Comparison of ENCODE assay signal across 8 mouse cellular contexts in the genomic region with DNA sequence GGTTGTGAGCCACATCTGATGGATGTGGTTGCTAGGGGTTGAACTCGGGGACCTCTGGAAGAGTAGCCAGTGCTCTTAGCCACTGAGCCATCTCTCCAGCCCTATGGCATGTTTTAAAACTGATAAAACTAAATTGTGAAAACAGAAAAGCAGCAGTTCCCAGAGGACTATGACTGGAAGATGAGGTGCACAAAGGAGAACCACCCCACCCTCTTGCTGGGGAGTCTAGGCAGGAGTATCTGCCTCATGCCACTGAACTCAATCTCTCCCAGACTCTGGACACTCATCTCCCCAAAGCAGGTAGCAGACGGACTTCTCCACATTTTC. TPM values are rescaled to one million over a fixed set of nuclear protein-coding genes. Genes with fewer than 3 reads are reported as not detected.
DNase-seq lines count a peak whose midpoint lies in the region; ATAC-seq lines count a peak whose summit lies in the region.
"Had no signal": no experiment of that assay in that cellular context is flagged by ENCODE, and none has a peak within 500 bp of the region (broad histone marks: within the 10 kb centered on the region; RNA-seq: fewer than 3 reads in every experiment).

No protein-coding gene starts in this region.

- H3K4me2 ChIP-seq in heart, embryonic 15.5 days: peak overlapping the region; percentile 67
- H3K4me2 ChIP-seq in liver, embryonic 16.5 days (ENCODE audit: low read depth, low read length): peak overlapping the region; percentile 88

- peaks cover 29% of the 10 kb centered on the region for H3K36me3 ChIP-seq in heart, embryonic 15.5 days
- H3K36me3 ChIP-seq in liver, embryonic 16.5 days (ENCODE audit: control insufficient read depth, insufficient read depth): peaks cover 7% of the 10 kb centered on the region

- no peak for ATAC-seq in heart, embryonic 15.5 days (replicated peaks; ENCODE audit: insufficient number of reproducible peaks, insufficient read depth, low FRiP score, low read depth)
- ATAC-seq in liver, embryonic 16.5 days (ENCODE audit: low read depth): no peak

- peak overlapping the region; percentile 36; the same call in 1 of the 2 replicates for H3K9ac ChIP-seq in heart, embryonic 15.5 days
- peak overlapping the region; percentile 53 for H3K9ac ChIP-seq in liver, embryonic 16.5 days (ENCODE audit: low read depth, low read length)

- peak; percentile 12 for DNase-seq in kidney, postnatal 10 days
- DNase-seq in kidney, adult 9 months: no peak
- DNase-seq in retina, embryonic 14.5 days (ENCODE audit: low spot score): no peak
- DNase-seq in left cerebral cortex, postnatal 4 days: no peak
- DNase-seq: adrenal gland, postnatal 10 days had no signal

- H3K9me3 ChIP-seq in heart, embryonic 15.5 days (replicated peaks): no peaks in the 10 kb centered on the region
- H3K9me3 ChIP-seq in liver, embryonic 16.5 days (replicated peaks; ENCODE audit: control insufficient read depth, low read length): no peaks in the 10 kb centered on the region

- peaks cover 5% of the 10 kb centered on the region for H3K4me1 ChIP-seq in brown adipose tissue, adult 24 weeks (ENCODE audit: control insufficient read depth, insufficient read depth, insufficient read length, low read length)
- H3K4me1 ChIP-seq in heart, embryonic 15.5 days (replicated peaks): peaks cover 34% of the 10 kb centered on the region
- peaks cover 55% of the 10 kb centered on the region for H3K4me1 ChIP-seq in liver, embryonic 16.5 days (ENCODE audit: control insufficient read depth, low read depth, low read length)

- intact Hi-C loops in left cerebral cortex, postnatal 4 days (cut with DNase I): no loop called here

- H3K27me3 ChIP-seq in heart, embryonic 15.5 days: no peaks in the 10 kb centered on the region
- H3K27me3 ChIP-seq in liver, embryonic 16.5 days (ENCODE audit: control insufficient read depth, insufficient read depth, low read depth, low read length): no peaks in the 10 kb centered on the region

- peak overlapping the region; percentile 91 for H3K27ac ChIP-seq in brown adipose tissue, adult 24 weeks (replicated peaks; ENCODE audit: low read depth, low read length)
- peak overlapping the region; percentile 95 for H3K27ac ChIP-seq in heart, embryonic 15.5 days
- H3K27ac ChIP-seq in liver, embryonic 16.5 days (ENCODE audit: low read length): peak overlapping the region; percentile 90

- WGBS in heart, embryonic 15.5 days: 36% methylated on average over 2 of the region's 2 CpGs
- 19% methylated on average over 2 of the region's 2 CpGs for WGBS in liver, embryonic 16.5 days (ENCODE audit: insufficient replicate concordance)

- H3K4me3 ChIP-seq in brown adipose tissue, adult 24 weeks (ENCODE audit: insufficient read depth, low read depth, low read length): no peak overlapping the region
- no peak overlapping the region for H3K4me3 ChIP-seq in heart, embryonic 15.5 days
- H3K4me3 ChIP-seq in liver, embryonic 16.5 days (ENCODE audit: low read depth, low read length): peak overlapping the region; percentile 79

RNA-seq across cellular contexts. Expression of gene Ticam1, which starts 0.9 kb away (rescaled TPM):
- polyA plus RNA-seq in brown adipose tissue, adult 24 weeks (2012; ENCODE audit: insufficient read depth, insufficient read length, missing spikeins): 9.2 and 10.5 TPM in 2 replicates
- polyA plus RNA-seq in heart, embryonic 15.5 days (2015; fragmentation: Nextera tagmentation; extraction: Ambion mirVana): 6.9 and 8.3 TPM in 2 replicates
- 3.4 and 4.2 TPM in 2 replicates for polyA plus RNA-seq in liver, embryonic 16.5 days (2015; fragmentation: Nextera tagmentation; extraction: Ambion mirVana)
- total RNA-seq in left cerebral cortex, postnatal 4 days (2021): 1 to 10 TPM; 3.4 to 3.7 TPM

RNA-seq across cellular contexts. Expression of gene Plin3, which starts 15.1 kb away (rescaled TPM):
- 62.9 and 78.2 TPM in 2 replicates for polyA plus RNA-seq in brown adipose tissue, adult 24 weeks (2012; ENCODE audit: insufficient read depth, insufficient read length, missing spikeins)
- polyA plus RNA-seq in heart, embryonic 15.5 days (2015; fragmentation: Nextera tagmentation; extraction: Ambion mirVana): 61.1 and 78.3 TPM in 2 replicates
- polyA plus RNA-seq in liver, embryonic 16.5 days (2015; fragmentation: Nextera tagmentation; extraction: Ambion mirVana): 35.9 and 37.6 TPM in 2 replicates
- total RNA-seq in left cerebral cortex, postnatal 4 days (2021): 1 to 10 TPM; 4.5 to 6.1 TPM

RNA-seq across cellular contexts. Expression of gene Fem1a, which starts 20.9 kb away (rescaled TPM):
- polyA plus RNA-seq in brown adipose tissue, adult 24 weeks (2012; ENCODE audit: insufficient read depth, insufficient read length, missing spikeins): 16.3 and 18.4 TPM in 2 replicates
- 19.4 and 22.5 TPM in 2 replicates for polyA plus RNA-seq in heart, embryonic 15.5 days (2015; fragmentation: Nextera tagmentation; extraction: Ambion mirVana)
- 5.2 and 5.7 TPM in 2 replicates for polyA plus RNA-seq in liver, embryonic 16.5 days (2015; fragmentation: Nextera tagmentation; extraction: Ambion mirVana)
- total RNA-seq in left cerebral cortex, postnatal 4 days (2021): 10 to 100 TPM; 41.4 to 45.7 TPM

RNA-seq across cellular contexts. Expression of gene Arrdc5, which starts 22.6 kb away (rescaled TPM):
- polyA plus RNA-seq in brown adipose tissue, adult 24 weeks (2012; ENCODE audit: insufficient read depth, insufficient read length, missing spikeins): not detected in 2 replicates
- polyA plus RNA-seq in heart, embryonic 15.5 days (2015; fragmentation: Nextera tagmentation; extraction: Ambion mirVana): 0.13 TPM in 1 of 2 replicates, not detected in the other
- not detected in 2 replicates for polyA plus RNA-seq in liver, embryonic 16.5 days (2015; fragmentation: Nextera tagmentation; extraction: Ambion mirVana)
- total RNA-seq in left cerebral cortex, postnatal 4 days (2021): not detected
- total RNA-seq: adrenal gland, postnatal 10 days had no signal

RNA-seq across cellular contexts. Expression of gene Uhrf1, which starts 25.6 kb away (rescaled TPM):
- polyA plus RNA-seq in brown adipose tissue, adult 24 weeks (2012; ENCODE audit: insufficient read depth, insufficient read length, missing spikeins): 2.7 and 3.3 TPM in 2 replicates
- 51.3 and 83.9 TPM in 2 replicates for polyA plus RNA-seq in heart, embryonic 15.5 days (2015; fragmentation: Nextera tagmentation; extraction: Ambion mirVana)
- polyA plus RNA-seq in liver, embryonic 16.5 days (2015; fragmentation: Nextera tagmentation; extraction: Ambion mirVana): 86.0 and 89.7 TPM in 2 replicates
- 10 to 100 TPM; 12.3 to 16.2 TPM for total RNA-seq in left cerebral cortex, postnatal 4 days (2021)
